Mouse (Mus musculus): ENCODE measurements around the gene Gigyf1. TPM values are rescaled to one million over a fixed set of nuclear protein-coding genes. Genes with fewer than 3 reads are reported as not detected.

Gene Gigyf1
- polyA plus RNA-seq (2014; fragmentation: Nextera tagmentation; extraction: Ambion mirVana), result 8.9 and 9.4 TPM in 2 replicates

DNA sequence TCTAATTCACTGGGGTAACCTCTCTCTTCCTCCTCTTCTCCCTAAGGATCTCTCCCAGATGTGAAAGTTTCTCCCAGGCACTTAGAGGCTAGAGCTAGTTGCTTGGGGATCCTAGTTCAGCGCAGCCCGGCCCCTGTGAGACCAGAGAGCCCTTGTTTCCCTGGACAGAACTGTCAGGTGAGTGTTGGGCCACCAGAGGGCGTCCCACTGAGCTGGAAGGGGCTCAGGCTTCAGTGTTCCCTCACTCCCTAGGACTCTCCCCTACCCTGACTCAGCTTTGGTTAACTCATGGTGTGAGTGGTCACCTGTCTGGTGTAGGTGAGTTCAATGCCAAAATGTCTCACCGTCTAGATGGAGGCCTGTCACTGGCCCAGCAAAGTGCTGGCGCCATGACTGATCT is at the start of gene Gigyf1:
Gigyf1 (plus strand) TSS at position 113 of the 400 bp plus-strand sequence.
- ATAC-seq (ENCODE audit: low read depth), result no peak
- H3K4me1 ChIP-seq (ENCODE audit: control insufficient read depth, insufficient read depth, low read length), result no peaks in the 10 kb centered on the region
- no peaks in the 10 kb centered on the region for H3K9me3 ChIP-seq (ENCODE audit: control insufficient read depth, low read length)
- no peak within 1 kb of the TSS for H3K9ac ChIP-seq (ENCODE audit: low read depth, low read length)
- WGBS, result 70% methylated on average over 5 of the region's 5 CpGs
- H3K27me3 ChIP-seq (replicated peaks; ENCODE audit: control insufficient read depth, insufficient read depth, low read length), result no peaks in the 10 kb centered on the region
- H3K4me2 ChIP-seq (ENCODE audit: low read depth, low read length), result no peak within 1 kb of the TSS
- no peak within 1 kb of the TSS for H3K4me3 ChIP-seq (ENCODE audit: low read depth, low read length)
- peaks cover 69% of the 10 kb centered on the region for H3K36me3 ChIP-seq (ENCODE audit: control insufficient read depth, insufficient read depth, low read length)
- DNase-seq (ENCODE audit: low spot score), result no peak
- H3K27ac ChIP-seq (replicated peaks; ENCODE audit: low read depth, low read length), result no peak within 1 kb of the TSS

DNA sequence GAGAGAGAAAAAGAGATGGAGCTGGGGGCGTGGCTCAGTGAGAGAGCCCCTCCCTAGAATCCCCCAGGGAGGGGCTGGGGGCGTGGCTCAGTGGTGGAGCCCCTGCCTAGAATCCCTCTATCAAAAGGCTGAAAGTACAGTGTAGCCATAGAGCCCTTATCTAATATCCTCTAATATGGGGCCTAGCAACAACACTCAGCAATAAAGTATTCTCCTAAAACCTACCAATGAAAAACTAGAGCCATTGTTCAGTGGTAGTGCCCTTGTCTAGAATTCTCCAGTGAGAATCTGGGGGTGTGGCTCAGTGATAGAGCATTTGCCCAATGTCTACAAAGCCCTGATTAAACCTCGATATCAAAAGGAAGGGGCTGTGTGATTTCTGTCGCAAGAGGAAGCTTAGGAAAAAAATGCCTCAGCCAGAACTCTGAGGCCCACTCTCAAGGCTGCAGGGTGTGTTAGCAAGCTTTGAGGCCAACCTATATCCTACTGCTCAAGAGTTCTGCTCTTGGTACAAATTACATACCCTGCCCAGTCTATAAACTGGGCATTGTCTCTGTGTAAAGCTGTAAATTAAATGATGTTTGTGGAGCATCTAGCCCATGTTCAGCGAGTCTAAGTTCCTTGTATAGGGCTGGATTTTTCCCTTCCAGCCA is 46.0 kb upstream of the Gigyf1 start:
- H3K27ac ChIP-seq (replicated peaks; ENCODE audit: low read depth, low read length), result no peak overlapping the region
- no peak overlapping the region for H3K4me2 ChIP-seq (ENCODE audit: low read depth, low read length)
- H3K27me3 ChIP-seq (replicated peaks; ENCODE audit: control insufficient read depth, insufficient read depth, low read length), result no peaks in the 10 kb centered on the region
- H3K9ac ChIP-seq (ENCODE audit: low read depth, low read length), result no peak overlapping the region
- WGBS, result 69% methylated on average over 5 of the region's 5 CpGs
- no peak overlapping the region for H3K4me3 ChIP-seq (ENCODE audit: low read depth, low read length)
- no peak for ATAC-seq (ENCODE audit: low read depth)
- no peaks in the 10 kb centered on the region for H3K36me3 ChIP-seq (ENCODE audit: control insufficient read depth, insufficient read depth, low read length)
- DNase-seq (ENCODE audit: low spot score), result no peak
- no peaks in the 10 kb centered on the region for H3K4me1 ChIP-seq (ENCODE audit: control insufficient read depth, insufficient read depth, low read length)
- no peaks in the 10 kb centered on the region for H3K9me3 ChIP-seq (ENCODE audit: control insufficient read depth, low read length)

DNA sequence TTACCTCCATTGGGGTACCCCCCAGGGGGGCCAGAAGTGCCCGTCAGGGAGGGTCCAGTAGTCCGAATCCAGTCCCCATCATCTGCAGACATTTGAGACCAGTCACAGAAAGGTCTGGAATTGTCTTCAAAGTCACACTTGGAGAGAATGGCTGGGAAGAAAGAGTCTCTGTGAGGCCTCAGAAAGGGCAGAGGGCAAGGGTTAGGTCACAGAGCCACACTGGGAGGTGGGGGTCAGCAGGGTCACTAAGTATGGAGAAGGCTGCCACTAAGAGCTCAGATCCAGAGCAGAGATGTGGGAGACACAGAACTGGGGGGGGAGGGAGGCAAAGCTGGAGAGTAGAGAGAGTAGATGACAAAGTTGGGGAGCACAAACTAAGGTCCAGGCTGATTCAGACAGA is 44.0 kb upstream of the Gigyf1 start:
- 23% methylated on average over 2 of the region's 2 CpGs for WGBS
- Histone ChIP-seq H3K36me3 (ENCODE audit: control insufficient read depth, insufficient read depth, low read length) (no peaks in the 10 kb centered on the region), H3K27me3 (replicated peaks; ENCODE audit: control insufficient read depth, insufficient read depth, low read length) (no peaks in the 10 kb centered on the region), H3K9ac (ENCODE audit: low read depth, low read length) (no peak overlapping the region), H3K9me3 (ENCODE audit: control insufficient read depth, low read length) (no peaks in the 10 kb centered on the region), H3K4me1 (ENCODE audit: control insufficient read depth, insufficient read depth, low read length) (no peaks in the 10 kb centered on the region), H3K4me2 (ENCODE audit: low read depth, low read length) (no peak overlapping the region), H3K27ac (replicated peaks; ENCODE audit: low read depth, low read length) (no peak overlapping the region), H3K4me3 (ENCODE audit: low read depth, low read length) (no peak overlapping the region)
- DNase-seq (ENCODE audit: low spot score) (no peak), ATAC-seq (ENCODE audit: low read depth) (no peak)

DNA sequence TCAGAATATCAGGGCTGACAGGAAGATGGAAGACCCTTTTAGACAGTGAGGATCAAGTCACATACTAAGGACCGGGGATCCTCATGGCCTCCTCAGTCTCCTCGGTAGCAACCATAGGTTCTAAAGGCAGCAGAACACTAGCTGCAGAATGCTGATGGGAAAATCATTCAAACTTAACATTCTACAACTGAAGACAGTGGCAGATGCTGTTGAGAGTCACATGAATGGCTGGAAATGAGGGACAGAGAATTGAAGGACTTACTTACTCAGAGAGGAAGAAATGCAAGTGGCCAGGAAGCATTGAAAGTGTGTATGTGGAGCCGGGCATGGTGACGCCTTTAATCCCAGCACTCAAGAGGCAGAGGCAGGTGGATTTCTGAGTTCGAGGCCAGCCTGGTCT is 41.4 kb upstream of the Gigyf1 start, which contains the start of gene Zan:
Zan (minus strand) TSS at position 101 of the 400 bp plus-strand sequence.
- no peak for DNase-seq (ENCODE audit: low spot score)
- H3K4me3 ChIP-seq (ENCODE audit: low read depth, low read length), result no peak within 1 kb of the TSS
- 88% methylated on average over 5 of the region's 5 CpGs for WGBS

DNA sequence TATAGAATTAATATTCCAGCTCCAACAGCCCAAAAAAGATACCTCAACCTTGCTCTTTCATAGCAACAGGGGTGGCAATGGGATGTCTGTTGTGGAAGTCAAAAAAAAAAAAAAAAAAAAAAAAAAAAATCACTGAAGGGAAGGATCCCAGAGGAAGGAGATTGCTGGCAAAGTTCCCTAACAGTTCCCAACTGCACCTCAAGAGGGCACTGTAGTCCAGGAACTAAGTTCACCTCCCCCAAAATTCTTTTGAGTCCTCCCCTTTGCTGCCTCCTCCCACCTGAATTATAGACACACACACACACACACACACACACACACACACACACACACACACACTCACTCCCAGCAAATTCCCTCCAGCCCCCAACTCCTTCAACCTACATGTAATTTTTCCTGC is 37.2 kb upstream of the Gigyf1 start:
- DNase-seq (ENCODE audit: low spot score) (peak; percentile 83), ATAC-seq (ENCODE audit: low read depth) (no peak)
- Histone ChIP-seq H3K36me3 (ENCODE audit: control insufficient read depth, insufficient read depth, low read length) (no peaks in the 10 kb centered on the region), H3K4me2 (ENCODE audit: low read depth, low read length) (no peak overlapping the region), H3K27me3 (replicated peaks; ENCODE audit: control insufficient read depth, insufficient read depth, low read length) (0 out of 2 replicates have a peak, but pooled peaks cover 9% of the 10 kb centered on the region), H3K4me1 (ENCODE audit: control insufficient read depth, insufficient read depth, low read length) (0 out of 2 replicates have a peak, but pooled peaks cover 3% of the 10 kb centered on the region), H3K9me3 (ENCODE audit: control insufficient read depth, low read length) (no peaks in the 10 kb centered on the region), H3K4me3 (ENCODE audit: low read depth, low read length) (no peak overlapping the region), H3K9ac (ENCODE audit: low read depth, low read length) (no peak overlapping the region), H3K27ac (replicated peaks; ENCODE audit: low read depth, low read length) (no peak overlapping the region)

More for the DNA sequence above, 41.4 kb upstream of the Gigyf1 start, which contains the start of gene Zan:
- no peak for ATAC-seq (ENCODE audit: low read depth)
- Histone ChIP-seq H3K9me3 (ENCODE audit: control insufficient read depth, low read length) (no peaks in the 10 kb centered on the region), H3K27me3 (replicated peaks; ENCODE audit: control insufficient read depth, insufficient read depth, low read length) (no peaks in the 10 kb centered on the region), H3K9ac (ENCODE audit: low read depth, low read length) (no peak within 1 kb of the TSS), H3K27ac (replicated peaks; ENCODE audit: low read depth, low read length) (no peak within 1 kb of the TSS), H3K4me2 (ENCODE audit: low read depth, low read length) (no peak within 1 kb of the TSS), H3K36me3 (ENCODE audit: control insufficient read depth, insufficient read depth, low read length) (no peaks in the 10 kb centered on the region), H3K4me1 (ENCODE audit: control insufficient read depth, insufficient read depth, low read length) (no peaks in the 10 kb centered on the region)

DNA sequence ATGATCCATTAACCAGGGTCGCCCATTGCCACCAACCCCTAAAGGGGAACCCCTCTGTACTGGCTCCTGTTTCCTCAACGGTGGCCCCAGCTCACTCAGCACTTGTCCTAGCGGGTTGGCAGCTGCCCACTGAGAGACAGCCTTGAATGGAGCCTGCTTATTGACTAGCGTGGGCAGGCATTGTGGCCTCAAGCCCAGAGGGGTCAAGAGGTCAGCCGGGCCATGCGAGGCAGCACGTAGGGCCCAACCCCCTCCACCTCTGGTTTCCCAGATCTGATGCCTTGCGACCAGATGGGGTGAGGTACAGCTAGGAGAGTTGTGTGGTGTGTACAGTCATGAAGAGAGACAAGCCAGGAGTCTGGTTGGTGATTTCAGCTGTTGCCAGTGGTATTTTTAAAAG is 36.5 kb upstream of the Gigyf1 start:
- Histone ChIP-seq H3K9me3 (ENCODE audit: control insufficient read depth, low read length) (no peaks in the 10 kb centered on the region), H3K4me3 (ENCODE audit: low read depth, low read length) (no peak overlapping the region), H3K27me3 (replicated peaks; ENCODE audit: control insufficient read depth, insufficient read depth, low read length) (0 out of 2 replicates have a peak, but pooled peaks cover 9% of the 10 kb centered on the region), H3K36me3 (ENCODE audit: control insufficient read depth, insufficient read depth, low read length) (no peaks in the 10 kb centered on the region), H3K27ac (replicated peaks; ENCODE audit: low read depth, low read length) (no peak overlapping the region), H3K4me2 (ENCODE audit: low read depth, low read length) (no peak overlapping the region), H3K9ac (ENCODE audit: low read depth, low read length) (no peak overlapping the region), H3K4me1 (ENCODE audit: control insufficient read depth, insufficient read depth, low read length) (0 out of 2 replicates have a peak, but pooled peaks cover 3% of the 10 kb centered on the region)
- 14% methylated on average over 8 of the region's 8 CpGs for WGBS
- no peak for DNase-seq (ENCODE audit: low spot score)
- ATAC-seq (ENCODE audit: low read depth), result no peak

DNA sequence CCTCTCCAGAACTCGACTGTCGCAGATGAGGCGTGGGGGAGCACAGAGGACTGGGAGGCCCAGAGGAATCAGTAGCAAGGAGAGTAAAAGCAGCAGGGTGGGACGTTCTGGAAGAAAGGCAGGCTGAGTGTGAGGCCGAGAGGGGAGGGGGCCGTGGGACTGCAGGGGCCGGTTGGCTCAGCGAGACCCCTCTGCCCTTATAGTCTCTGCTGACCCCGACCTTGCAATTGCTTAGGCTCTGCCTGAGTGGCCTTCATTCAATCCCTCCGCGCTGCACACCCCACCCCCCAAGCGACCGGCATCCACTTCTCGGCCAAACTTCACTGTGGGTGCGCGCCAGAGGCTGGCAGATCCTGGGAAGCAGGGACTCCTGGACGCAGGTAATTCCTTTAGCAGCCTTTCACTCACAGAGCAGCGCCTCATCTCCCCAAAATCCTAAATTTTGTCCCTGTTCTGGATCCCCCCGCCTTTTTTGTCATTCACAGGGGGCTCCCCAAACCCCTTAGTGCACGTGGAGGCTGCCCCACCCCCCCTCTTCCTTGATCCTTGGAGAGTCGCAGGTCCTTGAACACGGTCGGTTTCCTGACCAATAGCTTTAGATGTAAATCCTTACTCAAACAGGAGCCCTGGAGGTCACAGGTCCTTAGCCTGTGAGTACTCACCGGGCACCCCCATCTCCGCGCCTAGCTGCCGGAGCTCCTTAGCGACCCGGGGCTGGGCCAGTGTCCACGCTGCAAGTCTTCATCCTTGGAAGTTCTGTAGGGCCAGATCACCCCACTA is 33.1 kb upstream of the Gigyf1 start:
- peak overlapping the region; percentile 32 for H3K4me3 ChIP-seq (ENCODE audit: low read depth, low read length)
- H3K27ac ChIP-seq (replicated peaks; ENCODE audit: low read depth, low read length), result no peak overlapping the region
- no peaks in the 10 kb centered on the region for H3K9me3 ChIP-seq (ENCODE audit: control insufficient read depth, low read length)
- H3K36me3 ChIP-seq (ENCODE audit: control insufficient read depth, insufficient read depth, low read length), result no peaks in the 10 kb centered on the region
- DNase-seq (ENCODE audit: low spot score) (no peak), ATAC-seq (ENCODE audit: low read depth) (no peak)
- 0 out of 2 replicates have a peak, but pooled peaks cover 9% of the 10 kb centered on the region for H3K27me3 ChIP-seq (replicated peaks; ENCODE audit: control insufficient read depth, insufficient read depth, low read length)
- peak overlapping the region; percentile 48; the same call in 1 of the 2 replicates for H3K9ac ChIP-seq (ENCODE audit: low read depth, low read length)
- H3K4me1 ChIP-seq (ENCODE audit: control insufficient read depth, insufficient read depth, low read length), result 0 out of 2 replicates have a peak, but pooled peaks cover 3% of the 10 kb centered on the region
- H3K4me2 ChIP-seq (ENCODE audit: low read depth, low read length), result peak overlapping the region; percentile 56
- WGBS, result 10% methylated on average over 27 of the region's 30 CpGs

DNA sequence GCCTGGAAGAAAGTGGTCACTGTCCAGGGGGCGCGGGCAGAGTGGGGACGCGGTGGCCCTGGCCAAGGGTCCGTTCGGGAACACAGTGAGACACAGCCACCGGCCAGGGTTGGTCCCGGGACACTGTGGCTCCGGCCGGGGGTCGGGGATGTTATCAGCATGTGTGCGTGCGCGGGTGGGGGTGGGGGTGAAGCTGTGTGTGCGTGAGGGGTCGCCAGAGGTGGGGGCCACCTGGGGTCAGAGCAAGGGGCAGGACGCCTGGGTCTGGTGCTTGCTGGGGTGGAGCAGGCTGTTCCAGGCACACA is 32.5 kb upstream of the Gigyf1 start:
- 3% methylated on average over 17 of the region's 17 CpGs for WGBS
- Histone ChIP-seq H3K9me3 (ENCODE audit: control insufficient read depth, low read length) (no peaks in the 10 kb centered on the region), H3K27ac (replicated peaks; ENCODE audit: low read depth, low read length) (no peak overlapping the region), H3K9ac (ENCODE audit: low read depth, low read length) (peak overlapping the region; percentile 48; the same call in 1 of the 2 replicates), H3K4me1 (ENCODE audit: control insufficient read depth, insufficient read depth, low read length) (0 out of 2 replicates have a peak, but pooled peaks cover 3% of the 10 kb centered on the region), H3K4me2 (ENCODE audit: low read depth, low read length) (peak overlapping the region; percentile 56), H3K27me3 (replicated peaks; ENCODE audit: control insufficient read depth, insufficient read depth, low read length) (0 out of 2 replicates have a peak, but pooled peaks cover 9% of the 10 kb centered on the region), H3K36me3 (ENCODE audit: control insufficient read depth, insufficient read depth, low read length) (no peaks in the 10 kb centered on the region), H3K4me3 (ENCODE audit: low read depth, low read length) (peak overlapping the region; percentile 32)
- no peak for DNase-seq (ENCODE audit: low spot score)
- no peak for ATAC-seq (ENCODE audit: low read depth)

Measured in embryonic facial prominence, embryonic 14.5 days (tissue).